Mouse (Mus musculus) liver, embryonic 11.5 days (tissue): Measurements from ENCODE around the gene Bcl2l1. TPM values are rescaled to one million over a fixed set of nuclear protein-coding genes. Genes with fewer than 3 reads are reported as not detected.
A peak's percentile ranks its signal among the peaks of the same experiment; 100 is the strongest.

Experiments used
- ATAC-seq: fragments of 200-750 bp; cut with Nextera tagmentation; replicated peaks from 2 replicates; pipeline ENCODE4 v1.8.0; 2017; ENCODE audit warnings: moderate number of reproducible peaks, mild to moderate bottlenecking, moderate TSS enrichment, moderate library complexity; ENCODE audit not compliant: low FRiP score
- DNase-seq: peaks from one replicate; pipeline ENCODE4 v3.0.0-alpha.2; 2017; ENCODE audit warnings: low spot score
- H3K27ac ChIP-seq: fragments of 300-500 bp; sonication (generic); 2 replicates; pipeline ENCODE4 v1.5.1; 2014; ENCODE audit warnings: mild to moderate bottlenecking, low read depth, low read length, control low read depth
- H3K27me3 ChIP-seq: fragments of 300-500 bp; sonication (generic); replicated peaks from 2 replicates; pipeline ENCODE4 v1.6.1; 2014; ENCODE audit warnings: low read length, mixed read lengths; ENCODE audit not compliant: control insufficient read depth, insufficient read depth
- H3K36me3 ChIP-seq: fragments of 300-500 bp; sonication (generic); 2 replicates; pipeline ENCODE4 v1.6.1; 2014; ENCODE audit warnings: mild to moderate bottlenecking, low read length, moderate library complexity, mixed read lengths; ENCODE audit not compliant: control insufficient read depth, insufficient read depth
- H3K4me1 ChIP-seq: fragments of 300-500 bp; sonication (generic); replicated peaks from 2 replicates; pipeline ENCODE4 v1.6.1; 2014; ENCODE audit warnings: low read length, mixed read lengths; ENCODE audit not compliant: control insufficient read depth, insufficient read depth
- H3K4me2 ChIP-seq: fragments of 300-500 bp; sonication (generic); 2 replicates; pipeline ENCODE4 v1.6.1; 2014; ENCODE audit warnings: mild to moderate bottlenecking, control low read depth, moderate library complexity
- H3K4me3 ChIP-seq: fragments of 300-500 bp; sonication (generic); 2 replicates; pipeline ENCODE4 v1.5.1; 2014; ENCODE audit warnings: low read depth, low read length, control low read depth
- H3K9ac ChIP-seq: fragments of 300-500 bp; sonication (generic); 2 replicates; pipeline ENCODE4 v1.6.1; 2014; ENCODE audit warnings: low read depth, low read length, control low read depth
- H3K9me3 ChIP-seq: fragments of 300-500 bp; sonication (generic); 2 replicates; pipeline ENCODE4 v1.6.1; 2016; ENCODE audit warnings: low read length, inconsistent platforms, mixed read lengths; ENCODE audit not compliant: control insufficient read depth
- WGBS: fragments of 180-500 bp; shearing (Covaris S2); extraction: QIAGEN DNeasy Blood & Tissue Kit; methylation state at CpG from one replicate; pipeline ENCODE4 v1.1.7; 2014; 5-methylcytosine and 5-hydroxymethylcytosine counted together
- microRNA-seq: library from miRNA; unstranded; fragments of <30 nt; microRNA quantifications from one replicate; pipeline ENCODE4, GENCODE M21; 2017; ENCODE audit warnings: borderline number of aligned reads
- polyA plus RNA-seq: library from polyadenylated mRNA; unstranded; fragments of >200 nt; fragmentation: Nextera tagmentation; extraction: Ambion mirVana; gene quantifications from 2 replicates; pipeline ENCODE4 v1.2.1, GENCODE M21; 2014

Gene Bcl2l1
- polyA plus RNA-seq, 1 experiment from 2014 or later: 61.7 TPM

GRCm38 (mm10) chr2:152737306-152738221 lies 94.0 kb downstream of the Bcl2l1 start:
- no peaks in the 10 kb centered on the region for H3K9me3 ChIP-seq
- peak overlapping the region; percentile 87 for H3K9ac ChIP-seq
- peak overlapping the region; percentile 93 for H3K27ac ChIP-seq
- peaks cover 68% of the 10 kb centered on the region for H3K4me1 ChIP-seq
- no peaks in the 10 kb centered on the region for H3K27me3 ChIP-seq
- WGBS: 12% methylated on average over 10 of the region's 10 CpGs
- H3K36me3 ChIP-seq: no peaks in the 10 kb centered on the region
- H3K4me2 ChIP-seq: peak overlapping the region; percentile 95
- DNase-seq (no peak), ATAC-seq (no peak)
- H3K4me3 ChIP-seq: peak overlapping the region; percentile 78

- ATAC-seq: no peak
- peak overlapping the region; percentile 93 for H3K27ac ChIP-seq
- no peaks in the 10 kb centered on the region for H3K36me3 ChIP-seq
- H3K9ac ChIP-seq: peak overlapping the region; percentile 87
- peak; percentile 73 for DNase-seq
- no peaks in the 10 kb centered on the region for H3K9me3 ChIP-seq
- peak overlapping the region; percentile 95 for H3K4me2 ChIP-seq
- H3K27me3 ChIP-seq: no peaks in the 10 kb centered on the region
- peak overlapping the region; percentile 78 for H3K4me3 ChIP-seq
- H3K4me1 ChIP-seq: peaks cover 61% of the 10 kb centered on the region
- under 1% methylated on average over 22 of the region's 22 CpGs for WGBS
Observed at GRCm38 (mm10) chr2:152736748-152737147, 94.8 kb downstream of the Bcl2l1 start.

DNA sequence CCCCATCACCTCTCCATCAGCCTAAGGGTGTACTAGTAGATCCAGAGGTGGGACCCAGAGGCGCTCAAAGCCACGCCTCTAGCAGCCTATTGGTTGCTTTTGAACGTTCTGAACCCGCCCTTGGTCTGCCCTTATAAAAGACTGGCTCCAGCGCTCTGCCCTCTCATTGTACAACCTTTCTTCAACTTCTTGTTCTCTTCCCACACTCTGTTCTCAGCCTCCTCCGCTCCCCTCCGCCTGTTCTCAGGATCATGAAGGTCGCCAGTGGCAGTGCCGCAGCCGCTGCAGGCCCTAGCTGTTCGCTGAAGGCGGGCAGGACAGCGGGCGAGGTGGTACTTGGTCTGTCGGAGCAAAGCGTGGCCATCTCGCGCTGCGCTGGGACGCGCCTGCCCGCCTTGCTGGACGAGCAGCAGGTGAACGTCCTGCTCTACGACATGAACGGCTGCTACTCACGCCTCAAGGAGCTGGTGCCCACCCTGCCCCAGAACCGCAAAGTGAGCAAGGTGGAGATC lies 95.4 kb downstream of the Bcl2l1 start, which contains the start of gene Id1:
Gene Id1, plus strand, starts transcription at position 162 of the 512 bp plus-strand sequence.
- Histone ChIP-seq H3K36me3 (no peaks in the 10 kb centered on the region), H3K4me1 (peaks cover 55% of the 10 kb centered on the region)
- DNase-seq: peak; percentile 94

DNA sequence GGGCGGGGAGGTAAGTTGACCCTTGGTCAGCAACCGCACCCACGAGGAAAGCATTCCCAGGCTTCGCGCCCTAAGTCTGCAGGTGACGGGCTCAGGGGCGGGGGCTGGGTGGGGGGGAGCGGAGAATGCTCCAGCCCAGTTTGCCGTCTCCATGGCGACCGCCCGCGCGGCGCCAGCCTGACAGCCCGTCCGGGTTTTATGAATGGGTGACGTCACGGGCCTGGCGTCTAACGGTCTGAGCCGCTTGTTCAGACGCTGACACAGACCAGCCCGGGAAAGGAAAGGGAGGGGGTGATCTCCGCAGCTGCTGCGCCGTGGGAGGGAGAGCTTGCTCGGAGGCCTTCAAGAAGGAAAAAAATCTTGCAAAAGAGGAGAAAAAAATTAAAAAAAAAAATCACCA lies 96.5 kb downstream of the Bcl2l1 start:
- WGBS: 0% methylated on average over 28 of the region's 28 CpGs
- Histone ChIP-seq H3K9ac (peak overlapping the region; percentile 38), H3K27me3 (no peaks in the 10 kb centered on the region), H3K4me1 (peaks cover 46% of the 10 kb centered on the region), H3K36me3 (no peaks in the 10 kb centered on the region), H3K4me3 (peak overlapping the region; percentile 78), H3K27ac (peak overlapping the region; percentile 73), H3K9me3 (no peaks in the 10 kb centered on the region), H3K4me2 (peak overlapping the region; percentile 95)
- peak; percentile 91 for DNase-seq
- ATAC-seq: peak; percentile 48

More for the DNA sequence above, 95.4 kb downstream of the Bcl2l1 start, which contains the start of gene Id1:
- Histone ChIP-seq H3K9ac (peak within 1 kb of the TSS; percentile 87), H3K27ac (peak within 1 kb of the TSS; percentile 93), H3K4me3 (peak within 1 kb of the TSS; percentile 78), H3K9me3 (no peaks in the 10 kb centered on the region), H3K4me2 (peak within 1 kb of the TSS; percentile 95), H3K27me3 (no peaks in the 10 kb centered on the region)
- ATAC-seq: peak; percentile 76
- WGBS: under 1% methylated on average over 28 of the region's 28 CpGs

DNA sequence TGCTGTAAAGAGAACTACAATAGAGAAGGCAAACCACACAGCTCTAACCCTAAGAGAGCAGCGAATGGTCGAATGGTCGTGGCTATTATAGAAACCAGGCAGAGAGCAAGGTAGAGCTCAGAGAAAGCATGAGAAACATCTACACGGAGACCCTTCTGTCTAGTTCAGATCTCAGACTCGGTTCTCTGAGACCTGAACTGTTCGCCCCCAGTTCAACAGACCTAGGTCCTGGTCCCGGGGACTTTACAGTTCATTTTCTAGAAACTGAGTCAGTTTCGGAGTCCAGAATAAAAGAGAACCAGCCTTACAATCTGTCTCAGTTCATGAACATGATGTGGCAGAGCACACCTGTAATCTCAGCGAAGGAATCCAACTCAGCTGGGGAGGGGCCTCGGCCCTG lies 97.0 kb downstream of the Bcl2l1 start:
- Histone ChIP-seq H3K4me3 (peak overlapping the region; percentile 78), H3K36me3 (no peaks in the 10 kb centered on the region), H3K27ac (peak overlapping the region; percentile 64), H3K9ac (peak overlapping the region; percentile 38; the same call in 1 of the 2 replicates), H3K4me1 (peaks cover 48% of the 10 kb centered on the region), H3K4me2 (peak overlapping the region; percentile 95), H3K9me3 (no peaks in the 10 kb centered on the region), H3K27me3 (no peaks in the 10 kb centered on the region)
- 20% methylated on average over 10 of the region's 10 CpGs for WGBS
- no peak for DNase-seq
- no peak for ATAC-seq

- no peak overlapping the region for H3K4me2 ChIP-seq
- peaks cover 48% of the 10 kb centered on the region for H3K4me1 ChIP-seq
- ATAC-seq (no peak), DNase-seq (no peak)
- H3K9me3 ChIP-seq: no peaks in the 10 kb centered on the region
- no peak overlapping the region for H3K9ac ChIP-seq
- no peaks in the 10 kb centered on the region for H3K36me3 ChIP-seq
- no peak overlapping the region for H3K27ac ChIP-seq
- no peak overlapping the region for H3K4me3 ChIP-seq
- WGBS: 80% methylated on average over 2 of the region's 2 CpGs
- H3K27me3 ChIP-seq: no peaks in the 10 kb centered on the region
Observed at GRCm38 (mm10) chr2:152733201-152733600, 98.3 kb downstream of the Bcl2l1 start.

Small RNA genes lying within 50 kb of the gene (microRNA-seq; reads per million reads assigned to microRNA genes)
- gene Gm23802 (not detected), gene Mir5622 (3.9 reads per million, percentile 6 among the genes with 10 or more reads in this experiment)

Other genes with a start within 250 kb of the Bcl2l1 start
- gene Defb45, start 232.3 kb downstream of the Bcl2l1 start, polyA plus RNA-seq: not detected in 2 replicates
- not detected in 2 replicates for gene Defb36, start 227.4 kb downstream of the Bcl2l1 start, polyA plus RNA-seq
- not detected in 2 replicates for gene Defb25, start 208.7 kb downstream of the Bcl2l1 start, polyA plus RNA-seq
- gene Rem1, start 204.8 kb downstream of the Bcl2l1 start, polyA plus RNA-seq: 1.2 and 1.6 TPM in 2 replicates
- gene H13, start 162.3 kb downstream of the Bcl2l1 start, polyA plus RNA-seq: 88.6 and 92.1 TPM in 2 replicates
- gene Mcts2, start 144.7 kb downstream of the Bcl2l1 start, polyA plus RNA-seq: 31.5 and 37.1 TPM in 2 replicates
- gene Id1, start 95.5 kb downstream of the Bcl2l1 start, polyA plus RNA-seq: 52.7 and 56.3 TPM in 2 replicates
- gene Cox4i2, start 77.6 kb downstream of the Bcl2l1 start, polyA plus RNA-seq: 6.7 and 8.5 TPM in 2 replicates
- gene Tpx2, start 16.2 kb upstream of the Bcl2l1 start, polyA plus RNA-seq: 107 and 118 TPM in 2 replicates
- gene Mylk2, start 79.6 kb upstream of the Bcl2l1 start, polyA plus RNA-seq: not detected in 2 replicates
- 0.21 and 0.36 TPM in 2 replicates for gene Foxs1, start 101.5 kb upstream of the Bcl2l1 start, polyA plus RNA-seq
- not detected in 2 replicates for gene Dusp15, start 120.0 kb upstream of the Bcl2l1 start, polyA plus RNA-seq
- 0.35 and 0.62 TPM in 2 replicates for gene Ttll9, start 130.8 kb upstream of the Bcl2l1 start, polyA plus RNA-seq
- 65.0 and 69.5 TPM in 2 replicates for gene Pdrg1, start 183.7 kb upstream of the Bcl2l1 start, polyA plus RNA-seq
- gene Xkr7, start 200.1 kb upstream of the Bcl2l1 start, polyA plus RNA-seq: not detected in 2 replicates
- gene Ccm2l, start 234.2 kb upstream of the Bcl2l1 start, polyA plus RNA-seq: 1.5 and 2.0 TPM in 2 replicates